Mouse (Mus musculus) intestine, postnatal 0 days (tissue): ENCODE measurements around the gene Gnao1. TPM values are rescaled to one million over a fixed set of nuclear protein-coding genes. Genes with fewer than 3 reads are reported as not detected.

Experiments
- ATAC-seq: fragments of 200-750 bp; cut with Nextera tagmentation; 2 replicates; pipeline ENCODE4 v1.8.0; 2017; ENCODE audit warnings: mild to moderate bottlenecking, moderate TSS enrichment, moderate library complexity
- H3K27ac ChIP-seq: fragments of 300-500 bp; sonication (generic); 2 replicates; pipeline ENCODE4 v1.5.1; 2014; ENCODE audit warnings: mild to moderate bottlenecking, low read depth, low read length, moderate library complexity
- H3K27me3 ChIP-seq: fragments of 300-500 bp; sonication (generic); replicated peaks from 2 replicates; pipeline ENCODE4 v1.6.1; 2014; ENCODE audit warnings: low read length, mixed read lengths; ENCODE audit not compliant: control insufficient read depth, insufficient read depth
- H3K36me3 ChIP-seq: fragments of 300-500 bp; sonication (generic); 2 replicates; pipeline ENCODE4 v1.6.1; 2014; ENCODE audit warnings: mild to moderate bottlenecking, moderate library complexity; ENCODE audit not compliant: control insufficient read depth, insufficient read depth
- H3K4me1 ChIP-seq: fragments of 300-500 bp; sonication (generic); replicated peaks from 2 replicates; pipeline ENCODE4 v1.6.1; 2014; ENCODE audit warnings: antibody characterized with exemption, low read length, mixed read lengths; ENCODE audit not compliant: control insufficient read depth, insufficient read depth
- H3K4me2 ChIP-seq: fragments of 300-500 bp; sonication (generic); replicated peaks from 2 replicates; pipeline ENCODE4 v1.6.1; 2014; ENCODE audit warnings: low read depth, mild to moderate bottlenecking, moderate library complexity
- H3K4me3 ChIP-seq: fragments of 300-500 bp; sonication (generic); 2 replicates; pipeline ENCODE4 v1.5.1; 2014; ENCODE audit warnings: low read depth, low read length
- H3K9ac ChIP-seq: fragments of 300-500 bp; sonication (generic); 2 replicates; pipeline ENCODE4 v1.6.1; 2014; ENCODE audit warnings: mild to moderate bottlenecking, low read depth, low read length
- H3K9me3 ChIP-seq: fragments of 300-500 bp; sonication (generic); 2 replicates; pipeline ENCODE4 v1.6.1; 2016; ENCODE audit warnings: mixed run types; ENCODE audit not compliant: control insufficient read depth
- CTCF ChIP-seq: sonication (generic); IDR thresholded peaks from 2 replicates; pipeline ENCODE4 v1.5.1; 2016; ENCODE audit warnings: low read depth, mild to moderate bottlenecking, control low read depth, antibody characterized with exemption, moderate library complexity
- WGBS: fragments of 180-500 bp; shearing (Covaris S2); extraction: QIAGEN DNeasy Blood & Tissue Kit; methylation state at CpG from one replicate; pipeline ENCODE4 v1.1.7; 2014; 5-methylcytosine and 5-hydroxymethylcytosine counted together
- polyA plus RNA-seq: library from polyadenylated mRNA; unstranded; fragments of >200 nt; fragmentation: Nextera tagmentation; extraction: Ambion mirVana; gene quantifications from 2 replicates; pipeline ENCODE4 v1.2.1, GENCODE M21; 2015

The Gnao1 gene
- polyA plus RNA-seq, 1 experiment from 2014 or later: 6.9 TPM

DNA sequence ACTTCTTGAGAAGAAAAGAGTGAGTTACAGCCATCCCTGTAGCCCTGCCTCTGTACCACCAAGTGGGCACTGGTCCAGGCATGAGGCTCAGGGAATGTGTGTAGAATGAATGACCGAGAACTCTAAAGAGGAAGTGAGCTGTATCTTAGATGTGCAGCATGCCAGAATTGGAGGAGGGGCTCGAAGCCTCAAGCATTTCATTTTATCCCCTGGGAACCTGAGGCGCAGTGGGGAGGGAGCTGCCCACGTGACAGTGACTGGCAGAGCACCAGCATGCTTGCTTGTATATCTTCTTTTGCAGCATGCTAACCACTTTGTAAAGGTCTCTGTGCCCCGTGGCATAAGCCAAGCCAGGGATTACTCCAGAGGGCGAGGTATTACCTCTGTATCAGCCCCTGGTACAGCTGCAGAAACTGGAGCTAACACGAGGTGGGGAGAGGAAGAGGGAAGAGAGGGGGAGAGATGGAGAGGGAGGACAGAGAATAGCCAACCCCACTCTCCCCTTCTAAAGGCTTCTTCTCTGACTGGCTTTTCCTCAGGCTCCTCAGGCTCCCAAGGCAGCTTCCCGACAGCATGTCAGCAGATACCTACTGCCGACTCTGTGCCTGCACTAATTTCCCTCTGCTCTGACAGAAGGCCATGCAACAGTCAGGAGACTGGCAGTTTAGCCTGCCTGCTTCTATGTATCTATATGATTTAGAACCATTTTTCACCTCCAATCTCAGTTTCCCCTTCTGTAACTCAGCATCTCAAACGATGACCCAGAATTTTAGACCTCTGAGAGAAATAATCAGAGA is 31.4 kb downstream of the Gnao1 start:
- no peak overlapping the region for H3K4me2 ChIP-seq
- H3K27ac ChIP-seq: no peak overlapping the region
- WGBS: 38% methylated on average over 10 of the region's 10 CpGs
- no peaks in the 10 kb centered on the region for H3K36me3 ChIP-seq
- no peak overlapping the region for H3K9ac ChIP-seq
- H3K4me3 ChIP-seq: no peak overlapping the region
- H3K4me1 ChIP-seq: no peaks in the 10 kb centered on the region
- H3K27me3 ChIP-seq: no peaks in the 10 kb centered on the region
- no peaks in the 10 kb centered on the region for H3K9me3 ChIP-seq
- ATAC-seq: no peak
- no peak for TF ChIP-seq CTCF

DNA sequence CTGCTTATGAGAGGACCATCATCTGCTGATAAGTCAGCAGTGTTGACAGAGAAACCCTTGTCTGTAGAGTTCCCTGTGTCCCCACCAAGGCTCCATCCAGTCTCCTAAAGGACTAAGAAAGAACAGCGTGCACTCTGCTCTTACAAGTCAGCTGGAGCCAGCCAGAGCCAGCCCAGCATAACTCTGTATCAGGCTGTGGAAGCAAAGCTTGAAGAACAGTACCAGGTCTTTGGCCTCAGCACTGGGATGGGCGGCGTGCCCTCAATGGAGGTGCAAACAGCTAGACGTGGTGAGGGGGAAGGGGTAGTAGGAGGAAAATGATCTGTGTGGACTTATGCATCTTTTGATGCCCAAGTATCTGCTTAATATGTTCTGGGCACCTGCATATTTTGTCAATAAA is 32.8 kb downstream of the Gnao1 start:
- ATAC-seq: no peak
- H3K36me3 ChIP-seq: no peaks in the 10 kb centered on the region
- no peaks in the 10 kb centered on the region for H3K4me1 ChIP-seq
- WGBS: 90% methylated on average over 4 of the region's 4 CpGs
- H3K27me3 ChIP-seq: no peaks in the 10 kb centered on the region
- no peak overlapping the region for H3K4me3 ChIP-seq
- H3K9ac ChIP-seq: no peak overlapping the region
- no peak overlapping the region for H3K4me2 ChIP-seq
- TF ChIP-seq CTCF: no peak
- no peak overlapping the region for H3K27ac ChIP-seq
- H3K9me3 ChIP-seq: no peaks in the 10 kb centered on the region

DNA sequence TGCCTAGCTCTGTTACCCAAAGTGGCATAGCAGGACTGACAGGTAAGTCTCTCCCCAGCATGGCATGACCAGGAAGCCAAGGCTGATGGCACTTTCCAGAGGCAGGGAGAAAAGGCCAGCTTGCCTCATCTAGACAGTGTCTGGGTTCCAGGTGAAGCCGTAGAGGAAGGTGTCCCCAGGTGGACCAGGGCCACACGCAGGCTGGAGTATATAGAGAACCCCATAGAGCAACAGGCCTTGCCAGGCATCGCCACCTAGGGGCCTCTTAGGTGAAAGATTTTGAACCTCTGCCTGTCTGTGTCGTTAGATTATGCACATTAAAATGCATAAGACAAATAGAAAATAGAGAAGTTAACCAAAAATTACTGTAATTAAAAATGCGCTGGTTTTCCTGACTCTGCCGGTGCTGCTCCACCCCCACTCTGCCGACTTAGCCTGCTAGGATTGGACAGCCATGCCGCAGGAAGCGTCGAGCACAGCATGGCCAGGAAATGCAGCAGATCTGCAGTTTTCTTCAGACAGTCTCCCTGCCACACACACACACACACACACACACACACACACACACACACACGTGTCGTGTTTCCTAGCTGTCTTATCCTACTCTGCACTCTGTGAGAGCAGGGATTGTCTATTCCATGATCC is 34.2 kb downstream of the Gnao1 start:
- TF ChIP-seq CTCF: peak; percentile 67
- Histone ChIP-seq H3K4me1 (no peaks in the 10 kb centered on the region), H3K9me3 (no peaks in the 10 kb centered on the region), H3K36me3 (no peaks in the 10 kb centered on the region), H3K9ac (no peak overlapping the region), H3K4me2 (no peak overlapping the region), H3K27ac (no peak overlapping the region), H3K4me3 (no peak overlapping the region), H3K27me3 (no peaks in the 10 kb centered on the region)
- no peak for ATAC-seq
- 43% methylated on average over 12 of the region's 12 CpGs for WGBS

DNA sequence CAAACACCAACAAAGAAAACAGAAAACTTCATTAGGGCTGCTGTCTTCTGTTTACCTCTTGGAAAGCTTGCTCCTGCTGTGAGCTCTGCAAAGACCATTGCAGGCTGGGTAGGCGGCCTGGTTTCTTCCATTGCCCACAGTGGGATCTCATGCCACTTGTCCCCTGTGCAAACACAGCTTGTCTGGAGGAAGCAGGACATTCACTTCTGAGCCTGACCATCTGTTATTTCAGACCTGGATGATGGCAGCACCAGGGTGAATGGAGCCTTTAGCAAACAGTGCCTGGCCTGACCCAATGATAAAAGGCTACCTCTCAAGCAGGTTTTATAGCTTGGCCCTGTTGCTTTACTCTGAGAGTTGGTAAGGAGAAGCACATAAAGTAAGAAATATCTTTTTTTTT is 35.4 kb downstream of the Gnao1 start:
- Histone ChIP-seq H3K4me3 (no peak overlapping the region), H3K27ac (no peak overlapping the region), H3K4me2 (no peak overlapping the region), H3K9ac (no peak overlapping the region), H3K27me3 (no peaks in the 10 kb centered on the region), H3K4me1 (no peaks in the 10 kb centered on the region), H3K36me3 (no peaks in the 10 kb centered on the region), H3K9me3 (no peaks in the 10 kb centered on the region)
- no peak for ATAC-seq
- TF ChIP-seq CTCF: no peak
- WGBS: 80% methylated on average over 1 of the region's 1 CpGs

DNA sequence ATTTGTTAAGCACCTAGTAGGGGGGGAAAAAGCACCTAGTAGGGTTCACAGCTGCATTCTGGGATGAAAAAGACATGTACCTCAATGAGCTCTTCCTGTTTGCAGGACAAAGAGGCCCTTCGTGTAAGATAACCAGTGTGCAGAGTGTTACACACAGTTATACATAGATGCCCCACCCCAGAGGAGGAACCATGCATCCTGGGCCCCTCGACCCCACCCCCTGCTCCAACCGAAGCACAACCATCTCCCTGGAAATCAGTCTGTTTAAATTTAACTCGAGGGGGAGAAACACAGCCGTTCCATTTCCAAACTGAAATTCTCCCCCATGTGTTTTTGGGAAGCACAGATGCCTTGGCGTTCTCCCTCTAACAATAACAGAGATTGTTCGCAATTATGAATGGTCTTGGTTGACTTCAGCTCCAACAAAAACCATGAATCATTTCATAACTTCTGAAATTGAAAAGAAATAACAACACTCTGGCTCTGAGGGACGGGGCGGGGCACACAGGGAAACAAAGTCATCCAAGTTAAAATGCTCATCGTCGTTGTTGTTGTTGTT is 42.4 kb downstream of the Gnao1 start:
- H3K9ac ChIP-seq: no peak overlapping the region
- no peaks in the 10 kb centered on the region for H3K4me1 ChIP-seq
- H3K4me2 ChIP-seq: no peak overlapping the region
- no peak overlapping the region for H3K27ac ChIP-seq
- no peak overlapping the region for H3K4me3 ChIP-seq
- H3K27me3 ChIP-seq: no peaks in the 10 kb centered on the region
- WGBS: 47% methylated on average over 11 of the region's 11 CpGs
- TF ChIP-seq CTCF: no peak
- ATAC-seq: no peak
- H3K36me3 ChIP-seq: no peaks in the 10 kb centered on the region
- no peaks in the 10 kb centered on the region for H3K9me3 ChIP-seq

DNA sequence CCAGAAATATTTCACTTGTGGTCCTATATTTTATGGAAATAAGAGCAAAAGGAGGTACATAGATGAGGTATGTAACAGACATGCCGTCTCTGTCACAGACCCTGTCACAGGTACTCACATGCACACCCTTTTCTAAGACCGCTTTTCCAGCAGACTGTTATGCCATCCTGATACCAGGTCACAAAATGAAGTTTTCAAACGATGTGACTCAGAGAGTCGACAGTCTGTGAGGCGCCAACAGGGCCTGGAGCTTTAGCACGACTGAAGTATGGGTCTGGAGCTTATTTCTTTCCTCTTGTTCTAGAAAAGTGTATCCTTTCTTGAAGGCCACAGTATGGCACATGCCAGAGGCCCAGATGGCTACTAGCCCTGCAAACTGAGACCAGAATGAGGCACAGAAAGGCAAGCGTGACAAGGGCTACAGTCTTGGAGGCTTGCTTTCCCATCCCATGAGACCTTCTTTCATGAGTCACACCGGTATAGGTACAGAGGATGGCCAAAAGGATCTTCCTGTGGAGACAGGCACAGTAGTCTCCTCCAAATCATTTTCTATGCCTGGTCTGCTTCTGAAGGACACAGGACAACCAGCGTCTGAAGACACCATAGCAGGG is 43.2 kb downstream of the Gnao1 start:
- no peak overlapping the region for H3K27ac ChIP-seq
- no peak overlapping the region for H3K9ac ChIP-seq
- 80% methylated on average over 9 of the region's 9 CpGs for WGBS
- no peaks in the 10 kb centered on the region for H3K27me3 ChIP-seq
- TF ChIP-seq CTCF: no peak
- ATAC-seq: no peak
- no peaks in the 10 kb centered on the region for H3K36me3 ChIP-seq
- H3K4me3 ChIP-seq: no peak overlapping the region
- no peaks in the 10 kb centered on the region for H3K4me1 ChIP-seq
- H3K9me3 ChIP-seq: no peaks in the 10 kb centered on the region
- H3K4me2 ChIP-seq: no peak overlapping the region
